Mouse (Mus musculus) frontal cortex, adult (tissue): Measurements from ENCODE around the gene Baz2b.
"Not testable (repeated sequence)": the region's sequence is repeated elsewhere in the genome, so short reads cannot be mapped to it uniquely, and the experiment has no call there.

Experiments used
- ATAC-seq: cut with Nextera tagmentation; 2 replicates; pipeline ENCODE4 v1.9.2; 2017; ENCODE audit warnings: mild to moderate bottlenecking, moderate library complexity, mixed read lengths; ENCODE audit not compliant: low TSS enrichment

Baz2b gene

GRCm38 (mm10) chr2:60200667-60201066 is 9.0 kb downstream of the Baz2b start:
- ATAC-seq = peak; percentile 59; the same call in 1 of the 2 replicates

DNA sequence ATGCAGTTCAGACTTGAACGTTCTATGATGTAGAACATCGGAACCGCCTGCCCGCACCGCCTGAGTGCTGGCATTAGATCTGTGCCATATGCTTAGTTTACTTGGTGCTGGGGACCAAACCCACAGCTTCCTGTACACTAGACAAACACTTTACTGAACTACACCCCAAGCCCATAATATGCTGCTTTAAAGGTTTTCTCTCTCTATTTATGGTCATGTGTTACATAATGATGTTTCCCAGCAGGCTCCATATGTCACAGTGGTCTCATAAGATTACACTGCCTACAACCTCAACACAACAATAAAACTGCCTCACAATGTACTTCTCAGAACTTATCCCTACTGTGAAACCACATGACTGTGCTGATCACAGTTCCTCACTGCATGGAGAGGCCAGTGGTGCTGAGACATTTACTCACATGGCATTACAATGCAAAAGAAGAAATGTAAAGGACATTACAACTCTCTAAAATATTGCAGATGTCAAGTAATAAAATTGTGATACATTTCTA is 9.5 kb downstream of the Baz2b start:
- ATAC-seq = no peak; the same call in 1 of the 2 replicates

GRCm38 (mm10) chr2:60196841-60197240 is 12.8 kb downstream of the Baz2b start:
- ATAC-seq = no peak

GRCm38 (mm10) chr2:60181696-60182095 is 27.9 kb downstream of the Baz2b start:
- no peak for ATAC-seq

GRCm38 (mm10) chr2:60177490-60177889 is 32.1 kb downstream of the Baz2b start:
- no peak for ATAC-seq

GRCm38 (mm10) chr2:60176087-60176486 is 33.6 kb downstream of the Baz2b start:
- no peak for ATAC-seq

DNA sequence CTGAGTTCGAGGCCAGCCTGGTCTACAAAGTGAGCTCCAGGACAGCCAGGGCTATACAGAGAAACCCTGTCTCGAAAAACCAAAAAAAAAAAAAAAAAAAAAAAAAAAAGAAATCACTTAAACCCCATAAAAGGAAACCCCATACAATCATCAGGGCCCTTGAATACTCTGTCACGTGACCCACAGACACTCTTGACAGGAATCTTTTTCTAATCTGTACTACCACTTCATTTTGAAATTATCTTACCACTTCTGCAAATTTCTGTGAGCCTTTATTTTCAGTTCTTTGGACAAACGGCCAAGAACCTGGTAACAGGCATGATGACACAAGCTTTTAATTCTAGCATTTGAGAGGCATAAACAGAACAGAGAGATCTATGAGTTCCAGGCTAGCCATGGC is 34.6 kb downstream of the Baz2b start:
- ATAC-seq = no peak

DNA sequence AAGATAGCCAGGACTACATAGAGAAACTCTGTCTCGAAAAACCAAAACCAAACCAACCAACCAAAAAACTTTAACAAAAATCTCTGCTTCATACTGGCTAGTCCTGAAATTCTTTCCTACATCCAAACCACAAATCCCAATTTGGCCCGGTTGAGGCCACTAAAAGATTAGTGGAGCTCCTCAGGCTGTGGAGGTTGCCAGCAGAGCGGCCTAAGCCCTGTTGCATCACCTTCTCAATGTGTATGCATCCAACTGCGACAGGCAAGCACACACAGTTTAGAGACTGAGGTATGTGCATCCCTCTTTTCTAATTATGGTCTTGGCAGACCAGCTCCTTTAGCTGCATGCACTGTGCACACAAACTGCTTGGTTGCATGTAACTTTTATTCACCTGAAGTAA is 36.0 kb downstream of the Baz2b start:
- no peak for ATAC-seq

GRCm38 (mm10) chr2:60173190-60173589 is 36.4 kb downstream of the Baz2b start:
- ATAC-seq = no peak

GRCm38 (mm10) chr2:60172531-60172914 is 37.1 kb downstream of the Baz2b start:
- ATAC-seq = no peak

DNA sequence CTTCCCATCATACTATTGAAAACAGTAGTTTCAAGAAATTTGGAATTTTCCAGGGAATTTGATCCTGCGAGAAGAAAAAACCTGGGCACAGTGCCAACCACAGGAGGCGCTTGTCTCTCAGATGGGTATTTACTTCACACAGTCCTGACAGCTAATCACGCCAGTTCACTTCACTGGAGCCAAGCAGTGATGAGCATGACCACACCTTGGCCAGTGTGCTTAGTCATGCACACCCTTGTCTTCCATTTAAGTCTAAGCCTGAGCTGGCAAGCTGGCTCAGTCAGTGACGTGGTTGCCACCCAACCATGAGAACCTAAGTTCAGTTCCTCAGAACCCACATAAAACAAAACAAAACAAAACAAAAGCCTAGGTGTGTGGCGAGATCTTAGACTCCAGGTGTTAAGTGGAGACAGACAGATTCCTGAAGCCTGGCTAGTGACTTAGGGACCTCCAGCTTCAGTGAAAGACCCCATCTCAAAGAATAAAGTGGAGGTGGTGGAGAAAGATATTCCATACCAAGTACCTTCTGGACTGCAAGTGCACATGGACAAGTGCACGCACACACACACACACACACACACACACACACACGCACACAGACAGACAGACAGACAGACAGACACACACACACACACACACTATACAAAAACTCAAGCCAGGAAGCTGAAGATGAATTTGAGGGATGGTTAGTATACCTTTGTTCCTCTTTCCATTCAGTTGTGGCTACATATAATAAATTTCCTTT is 37.7 kb downstream of the Baz2b start:
- peak; percentile 34; the same call in 1 of the 2 replicates for ATAC-seq

DNA sequence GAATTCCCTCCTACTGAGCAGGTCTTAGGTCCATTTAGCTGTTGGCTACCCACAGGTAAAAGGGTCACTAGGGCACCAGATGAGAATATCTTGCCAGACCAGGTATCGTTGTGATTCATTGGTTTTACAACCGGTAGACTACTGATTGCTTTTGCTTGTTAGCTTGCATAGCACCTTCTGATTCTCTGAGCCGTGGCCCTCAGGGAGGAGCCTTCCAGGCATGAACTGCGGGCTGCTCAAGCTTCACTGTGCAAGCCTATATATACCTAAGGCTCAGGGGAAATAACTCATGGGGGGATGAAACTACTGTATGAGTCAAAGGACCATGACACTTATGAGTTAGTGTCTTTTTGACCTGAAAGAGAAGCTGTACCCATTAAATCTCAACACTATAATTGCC is 42.8 kb downstream of the Baz2b start:
- ATAC-seq = no peak

DNA sequence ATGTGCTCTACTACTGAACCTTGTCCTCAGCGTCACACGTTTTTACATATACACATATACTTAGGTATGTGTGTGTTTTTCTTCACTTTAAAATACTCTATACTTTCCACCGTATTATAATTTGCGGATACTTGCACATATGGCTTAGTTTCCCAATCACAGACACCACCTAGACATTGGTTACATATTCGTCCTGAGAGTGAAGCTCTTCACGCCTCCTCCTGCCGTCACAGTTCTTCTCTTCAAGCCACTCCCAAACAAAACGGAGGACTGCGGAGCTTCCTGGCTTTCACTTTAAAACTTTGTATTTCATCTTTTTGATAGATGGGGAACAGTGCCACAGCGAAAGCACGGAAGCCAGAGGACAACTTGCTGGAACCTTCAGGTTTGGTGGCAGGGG is 44.0 kb downstream of the Baz2b start:
- no peak for ATAC-seq

- ATAC-seq = no peak
Measured at GRCm38 (mm10) chr2:60163744-60164143, 45.9 kb downstream of the Baz2b start.

- no peak for ATAC-seq
Measured at GRCm38 (mm10) chr2:60152481-60152880, 57.2 kb downstream of the Baz2b start.

GRCm38 (mm10) chr2:60148651-60149050 is 61.0 kb downstream of the Baz2b start:
- ATAC-seq = no peak

GRCm38 (mm10) chr2:60147428-60147827 is 62.2 kb downstream of the Baz2b start:
- ATAC-seq = no peak

- ATAC-seq = no peak
Measured at GRCm38 (mm10) chr2:60145742-60146141, 63.9 kb downstream of the Baz2b start.

DNA sequence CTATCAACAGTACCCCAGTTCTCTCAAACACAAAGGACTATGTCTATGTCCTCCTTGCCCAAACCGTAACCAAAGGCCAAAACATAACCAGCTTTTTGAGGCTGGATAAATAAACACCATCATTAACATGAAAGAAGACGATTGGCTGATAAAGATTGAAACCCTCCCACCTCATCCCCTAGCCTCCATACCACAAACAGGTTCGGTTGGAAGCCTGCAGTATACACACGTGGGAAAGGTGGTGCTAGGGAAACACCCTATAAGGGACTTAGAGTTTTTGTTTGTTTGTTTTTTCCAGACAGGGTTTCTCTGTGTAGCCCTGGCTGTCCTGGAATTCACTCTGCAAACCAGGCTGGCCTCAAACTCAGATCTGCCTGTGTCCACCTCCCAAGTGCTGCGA is 66.3 kb downstream of the Baz2b start:
- ATAC-seq = no peak

DNA sequence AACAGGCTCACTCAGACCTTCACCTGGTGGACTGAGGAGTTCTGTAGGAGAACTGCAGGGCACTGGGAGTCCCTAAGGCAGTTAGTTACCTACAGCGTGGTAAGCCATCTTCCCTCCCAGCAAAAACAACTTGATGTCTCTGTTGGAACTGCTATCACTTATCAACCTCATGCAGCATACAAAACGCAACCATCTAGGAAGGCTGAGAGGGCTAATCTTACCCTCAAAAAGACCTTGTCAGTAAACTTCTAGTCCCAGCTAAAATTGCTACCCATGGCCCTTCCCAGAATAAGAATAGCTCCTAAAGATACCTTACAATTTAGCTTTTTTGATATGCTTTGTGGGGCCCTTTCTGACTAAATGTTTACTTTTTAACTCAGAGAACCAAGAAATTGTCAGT is 67.4 kb downstream of the Baz2b start:
- ATAC-seq = no peak

DNA sequence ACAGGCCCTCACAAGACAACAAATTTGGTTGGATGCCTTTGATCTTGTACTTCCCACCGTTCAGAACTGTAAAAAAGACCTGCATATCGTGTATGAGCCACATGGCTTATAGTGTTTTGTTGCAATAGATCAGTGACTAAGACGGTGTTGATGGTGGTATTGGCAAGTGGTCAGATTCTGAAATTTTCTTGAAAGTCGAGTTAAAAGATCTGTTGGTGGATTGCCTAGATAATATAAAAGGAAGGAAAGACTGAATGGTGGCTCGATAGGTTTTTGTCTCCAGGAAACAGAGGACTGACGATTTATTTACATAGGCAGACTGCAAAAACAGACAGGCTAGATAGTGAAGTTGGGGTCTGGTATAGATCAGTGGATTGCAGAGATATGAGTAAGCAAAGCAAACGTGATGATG is 70.9 kb downstream of the Baz2b start:
- ATAC-seq = no peak

- no peak for ATAC-seq
Measured at GRCm38 (mm10) chr2:60135796-60136195, 73.8 kb downstream of the Baz2b start.

- ATAC-seq = not testable (repeated sequence)
Measured at GRCm38 (mm10) chr2:60134958-60135357, 74.7 kb downstream of the Baz2b start.

DNA sequence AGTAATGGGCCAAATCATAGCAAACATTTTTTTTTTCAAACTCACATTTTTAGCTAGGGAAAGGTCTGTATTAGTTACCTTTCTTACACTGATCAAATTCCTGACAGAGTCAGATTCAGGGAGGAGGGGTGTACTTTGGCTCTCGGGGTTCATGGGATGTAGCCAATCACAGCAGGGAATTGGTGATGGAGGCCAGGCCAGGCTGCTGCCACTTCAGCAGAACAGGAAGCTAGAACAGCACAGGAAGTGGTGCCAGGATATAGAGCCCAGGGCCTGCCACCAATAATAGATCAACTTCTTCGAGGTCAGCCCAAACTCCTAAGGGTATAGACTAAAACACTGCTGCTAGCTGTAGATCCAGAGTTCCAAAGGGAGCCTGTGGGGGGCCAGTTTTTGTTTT is 76.6 kb downstream of the Baz2b start:
- ATAC-seq = no peak
